ENCODE assay signal across 8 mouse cellular contexts in the genomic region with DNA sequence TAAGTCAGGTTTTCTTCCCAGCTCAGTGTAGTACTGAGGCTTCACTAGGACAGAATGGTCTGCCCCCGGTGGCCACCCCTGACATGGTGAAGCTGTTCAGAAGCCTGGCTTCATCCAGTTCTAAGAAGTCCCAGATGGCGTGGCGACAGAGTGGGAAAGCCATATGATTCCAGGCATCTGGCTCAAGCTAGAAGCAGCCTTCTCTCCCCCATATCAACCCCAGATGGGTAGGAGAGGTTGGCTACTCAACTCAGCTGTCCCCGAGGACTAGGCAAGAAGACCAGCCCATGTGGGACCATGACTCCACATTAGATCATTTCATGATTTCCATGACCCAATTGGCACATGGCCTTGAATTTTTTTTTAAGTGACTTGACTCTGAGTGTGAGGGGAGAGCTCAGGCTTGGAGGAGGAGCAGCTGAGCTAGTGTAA. TPM values are rescaled to one million over a fixed set of nuclear protein-coding genes. Genes with fewer than 3 reads are reported as not detected.
DNase-seq lines count a peak whose midpoint lies in the region; ATAC-seq and TF ChIP-seq lines count a peak whose summit lies in the region.

No protein-coding gene starts in this region.

- no peak overlapping the region for H3K4me3 ChIP-seq in left cerebral cortex, adult 2 months

- intact Hi-C loops in left cerebral cortex, adult 2 months (cut with DNase I) = no loop called here
- intact Hi-C loops in heart, postnatal 14 days (cut with DNase I) = no loop called here

- TF ChIP-seq CTCF in left cerebral cortex, adult 2 months (IDR thresholded peaks at IDR 0.05) = peak; percentile 17; the same call in 1 of the 2 replicates

- peak; percentile 32 for DNase-seq in embryo, embryonic 11 days
- DNase-seq in embryo, embryonic 10 days (ENCODE audit: low spot score) = no peak
- no peak for DNase-seq in left cerebral cortex, adult 2 months (ENCODE audit: extremely low spot score in 1 of 2, low spot score in 2 of 2)
- no peak for DNase-seq in left cerebral cortex, adult 8-10 months (ENCODE audit: low spot score in 2 of 2)
- peak; percentile 25 for DNase-seq in ZHBTc4 (ENCODE audit: low read depth, low spot score)
- DNase-seq in heart, postnatal 14 days = peak; percentile 58 to 61
- no peak for DNase-seq in spleen, postnatal 14 days (ENCODE audit: low spot score in 2 of 2)

- ATAC-seq in erythroid progenitor cell, adult 5-6 weeks (replicated peaks; ENCODE audit: low FRiP score, poor library complexity, severe bottlenecking) = no peak

- H3K27ac ChIP-seq in left cerebral cortex, adult 2 months = no peak overlapping the region

RNA-seq across cellular contexts. Expression of a gene that starts 27.5 kb away (rescaled TPM):
- 10 to 100 TPM; 11.4 to 16.4 TPM for total RNA-seq in left cerebral cortex, adult 2 months (2021)
- 10 to 100 TPM in 3 of 4 experiments, 1 to 10 TPM in 1; 9.1 to 12.6 (median 11.9) TPM for total RNA-seq in left cerebral cortex, adult 8-10 months (2022)
- total RNA-seq in heart, postnatal 14 days (2021) = 10 to 100 TPM; 13.3 to 17.4 TPM
- total RNA-seq in erythroid progenitor cell, adult 5-6 weeks (2015; ENCODE audit: low replicate concordance) = 0.72 and 2.1 TPM in 2 replicates
- total RNA-seq in erythroid progenitor cell, adult 5-6 weeks (2017; ENCODE audit: low replicate concordance) = 0.26 TPM in 1 of 2 replicates, not detected in the other

Comparison
In these comparisons a context has a peak if more than half of its experiments do, and no peak if none do; other contexts are left out.
1. DNase-seq: peak in embryo, embryonic 11 days (single experiment), ZHBTc4 (single experiment) and heart, postnatal 14 days (2 of 2); none in embryo, embryonic 10 days (single experiment), left cerebral cortex, adult 2 months (0 of 2), left cerebral cortex, adult 8-10 months (0 of 2) and spleen, postnatal 14 days (0 of 2).